Mouse (Mus musculus) small intestine, adult 2 months (tissue): ENCODE results near the gene Gnb3.

Experiments
- CTCF ChIP-seq: fragments of 200-500 bp; IDR thresholded peaks from 2 replicates; pipeline ENCODE4 v1.5.1; 2012; ENCODE audit warnings: low read depth, mild to moderate bottlenecking, control low read depth, inconsistent platforms, low read length, moderate library complexity, mixed read lengths; ENCODE audit not compliant: insufficient replicate concordance, insufficient read length; ENCODE audit errors: extremely low read depth
- POLR2A ChIP-seq: fragments of 200-500 bp; IDR thresholded peaks from 2 replicates; pipeline ENCODE4 v1.6.1; 2012; ENCODE audit warnings: low read depth, mild to moderate bottlenecking, control low read depth, inconsistent platforms, low read length, moderate library complexity

GRCm38 (mm10) chr6:124835531-124835930, 4.5 kb downstream of the Gnb3 start:
- TF ChIP-seq CTCF (no peak), POLR2A (no peak)
